Mouse (Mus musculus): ENCODE results near the gene Ift43. TPM values are rescaled to one million over a fixed set of nuclear protein-coding genes. Genes with fewer than 3 reads are reported as not detected.
A peak's percentile ranks its signal among the peaks of the same experiment; 100 is the strongest.

Gene Ift43
- polyA plus RNA-seq, 1 experiment from 2014 or later, result 73.7 TPM

GRCm38 (mm10) chr12:86056976-86057375 lies 25.4 kb upstream of the Ift43 start:
- ATAC-seq, result no peak
- no peak overlapping the region for H3K4me3 ChIP-seq (replicated peaks)
- no peak overlapping the region for H3K9ac ChIP-seq
- H3K27ac ChIP-seq, result no peak overlapping the region
- H3K36me3 ChIP-seq, result peaks cover 11% of the 10 kb centered on the region
- no peaks in the 10 kb centered on the region; the same call in 1 of the 2 replicates for H3K4me1 ChIP-seq (replicated peaks)
- no peaks in the 10 kb centered on the region for H3K9me3 ChIP-seq
- WGBS, result 91% methylated on average over 8 of the region's 8 CpGs
- no peak overlapping the region for H3K4me2 ChIP-seq (replicated peaks)
- no peaks in the 10 kb centered on the region for H3K27me3 ChIP-seq (replicated peaks)

- H3K9ac ChIP-seq, result no peak overlapping the region
- no peaks in the 10 kb centered on the region for H3K9me3 ChIP-seq
- WGBS, result 86% methylated on average over 8 of the region's 8 CpGs
- H3K27me3 ChIP-seq (replicated peaks), result no peaks in the 10 kb centered on the region
- no peak overlapping the region for H3K4me3 ChIP-seq (replicated peaks)
- ATAC-seq, result no peak
- peaks cover 11% of the 10 kb centered on the region for H3K36me3 ChIP-seq
- no peak overlapping the region for H3K4me2 ChIP-seq (replicated peaks)
- H3K27ac ChIP-seq, result no peak overlapping the region
- H3K4me1 ChIP-seq (replicated peaks), result no peaks in the 10 kb centered on the region; the same call in 1 of the 2 replicates
Measured at GRCm38 (mm10) chr12:86057516-86057915, 24.8 kb upstream of the Ift43 start.

- Histone ChIP-seq H3K4me1 (replicated peaks) (no peaks in the 10 kb centered on the region; the same call in 1 of the 2 replicates), H3K9ac (no peak overlapping the region), H3K27me3 (replicated peaks) (no peaks in the 10 kb centered on the region), H3K36me3 (peaks cover 11% of the 10 kb centered on the region), H3K4me2 (replicated peaks) (no peak overlapping the region), H3K9me3 (no peaks in the 10 kb centered on the region), H3K4me3 (replicated peaks) (no peak overlapping the region), H3K27ac (no peak overlapping the region)
- 61% methylated on average over 6 of the region's 6 CpGs for WGBS
- ATAC-seq, result no peak
Measured at GRCm38 (mm10) chr12:86059341-86059740, 23.0 kb upstream of the Ift43 start.

GRCm38 (mm10) chr12:86064796-86065195 lies 17.5 kb upstream of the Ift43 start:
- H3K27me3 ChIP-seq (replicated peaks), result no peaks in the 10 kb centered on the region
- no peak overlapping the region for H3K4me2 ChIP-seq (replicated peaks)
- ATAC-seq, result no peak
- H3K4me1 ChIP-seq (replicated peaks), result no peaks in the 10 kb centered on the region; the same call in 1 of the 2 replicates
- peaks cover 4% of the 10 kb centered on the region; the same call in 1 of the 2 replicates for H3K36me3 ChIP-seq
- no peaks in the 10 kb centered on the region for H3K9me3 ChIP-seq
- no peak overlapping the region for H3K27ac ChIP-seq
- no peak overlapping the region for H3K9ac ChIP-seq
- no peak overlapping the region for H3K4me3 ChIP-seq (replicated peaks)

- Histone ChIP-seq H3K27me3 (replicated peaks) (no peaks in the 10 kb centered on the region), H3K9ac (no peak overlapping the region), H3K36me3 (0 out of 2 replicates have a peak, but pooled peaks cover 4% of the 10 kb centered on the region), H3K27ac (no peak overlapping the region), H3K9me3 (no peaks in the 10 kb centered on the region), H3K4me1 (replicated peaks) (0 out of 2 replicates have a peak, but pooled peaks cover 2% of the 10 kb centered on the region), H3K4me3 (replicated peaks) (no peak overlapping the region), H3K4me2 (replicated peaks) (no peak overlapping the region)
- no peak for ATAC-seq
- 98% methylated on average over 6 of the region's 6 CpGs for WGBS
Measured at GRCm38 (mm10) chr12:86071432-86071831, 10.9 kb upstream of the Ift43 start.

GRCm38 (mm10) chr12:86074681-86075080 lies 7.7 kb upstream of the Ift43 start:
- Histone ChIP-seq H3K9ac (no peak overlapping the region), H3K27me3 (replicated peaks) (0 out of 2 replicates have a peak, but pooled peaks cover 2% of the 10 kb centered on the region), H3K36me3 (no peaks in the 10 kb centered on the region), H3K4me1 (replicated peaks) (peaks cover 8% of the 10 kb centered on the region; the same call in 1 of the 2 replicates), H3K4me3 (replicated peaks) (no peak overlapping the region), H3K9me3 (no peaks in the 10 kb centered on the region), H3K27ac (no peak overlapping the region), H3K4me2 (replicated peaks) (no peak overlapping the region)
- ATAC-seq, result no peak
- 80% methylated on average over 12 of the region's 12 CpGs for WGBS

GRCm38 (mm10) chr12:86075358-86075757 lies 7.0 kb upstream of the Ift43 start:
- H3K27me3 ChIP-seq (replicated peaks), result 0 out of 2 replicates have a peak, but pooled peaks cover 2% of the 10 kb centered on the region
- H3K9ac ChIP-seq, result no peak overlapping the region
- H3K27ac ChIP-seq, result no peak overlapping the region
- peak overlapping the region; percentile 92; the same call in 1 of the 2 replicates for H3K4me2 ChIP-seq (replicated peaks)
- ATAC-seq, result no peak
- H3K4me3 ChIP-seq (replicated peaks), result no peak overlapping the region
- no peaks in the 10 kb centered on the region for H3K36me3 ChIP-seq
- no peaks in the 10 kb centered on the region for H3K9me3 ChIP-seq
- peaks cover 8% of the 10 kb centered on the region; the same call in 1 of the 2 replicates for H3K4me1 ChIP-seq (replicated peaks)
- WGBS, result 84% methylated on average over 7 of the region's 7 CpGs

- Histone ChIP-seq H3K9ac (0 out of 2 replicates have a peak overlapping the region, but pooled peaks have one; percentile 15), H3K4me3 (replicated peaks) (peak overlapping the region; percentile 52), H3K27ac (no peak overlapping the region), H3K4me1 (replicated peaks) (peaks cover 8% of the 10 kb centered on the region; the same call in 1 of the 2 replicates), H3K27me3 (replicated peaks) (0 out of 2 replicates have a peak, but pooled peaks cover 2% of the 10 kb centered on the region), H3K4me2 (replicated peaks) (peak overlapping the region; percentile 92), H3K9me3 (no peaks in the 10 kb centered on the region), H3K36me3 (no peaks in the 10 kb centered on the region)
- 11% methylated on average over 13 of the region's 13 CpGs for WGBS
- ATAC-seq, result no peak
Measured at GRCm38 (mm10) chr12:86076321-86076901, 5.9 kb upstream of the Ift43 start.

- peak overlapping the region; percentile 52 for H3K4me3 ChIP-seq (replicated peaks)
- no peaks in the 10 kb centered on the region for H3K9me3 ChIP-seq
- H3K27ac ChIP-seq, result peak overlapping the region; percentile 93; the same call in 1 of the 2 replicates
- H3K4me1 ChIP-seq (replicated peaks), result peaks cover 8% of the 10 kb centered on the region; the same call in 1 of the 2 replicates
- H3K36me3 ChIP-seq, result no peaks in the 10 kb centered on the region
- 37% methylated on average over 8 of the region's 8 CpGs for WGBS
- no peak for ATAC-seq
- peak overlapping the region; percentile 54 for H3K9ac ChIP-seq
- peak overlapping the region; percentile 92 for H3K4me2 ChIP-seq (replicated peaks)
- 0 out of 2 replicates have a peak, but pooled peaks cover 2% of the 10 kb centered on the region for H3K27me3 ChIP-seq (replicated peaks)
Measured at GRCm38 (mm10) chr12:86077322-86077721, 5.0 kb upstream of the Ift43 start.

GRCm38 (mm10) chr12:86077736-86078135 lies 4.6 kb upstream of the Ift43 start:
- WGBS, result 23% methylated on average over 11 of the region's 11 CpGs
- Histone ChIP-seq H3K9me3 (no peaks in the 10 kb centered on the region), H3K27me3 (replicated peaks) (0 out of 2 replicates have a peak, but pooled peaks cover 2% of the 10 kb centered on the region), H3K4me1 (replicated peaks) (peaks cover 8% of the 10 kb centered on the region; the same call in 1 of the 2 replicates), H3K9ac (peak overlapping the region; percentile 54), H3K36me3 (no peaks in the 10 kb centered on the region), H3K27ac (peak overlapping the region; percentile 93), H3K4me2 (replicated peaks) (peak overlapping the region; percentile 92), H3K4me3 (replicated peaks) (peak overlapping the region; percentile 52)
- no peak for ATAC-seq

- no peak for ATAC-seq
- peak overlapping the region; percentile 93 for H3K27ac ChIP-seq
- peak overlapping the region; percentile 52 for H3K4me3 ChIP-seq (replicated peaks)
- H3K4me2 ChIP-seq (replicated peaks), result peak overlapping the region; percentile 92
- H3K4me1 ChIP-seq (replicated peaks), result peaks cover 12% of the 10 kb centered on the region
- H3K9ac ChIP-seq, result peak overlapping the region; percentile 54
- no peaks in the 10 kb centered on the region for H3K36me3 ChIP-seq
- whole genome bisulfite sequencing, result 13% methylated on average over 9 of the region's 9 CpGs
- H3K27me3 ChIP-seq (replicated peaks), result 0 out of 2 replicates have a peak, but pooled peaks cover 2% of the 10 kb centered on the region
- no peaks in the 10 kb centered on the region for H3K9me3 ChIP-seq
Measured at GRCm38 (mm10) chr12:86078176-86078552, 4.2 kb upstream of the Ift43 start.

- Histone ChIP-seq H3K9me3 (no peaks in the 10 kb centered on the region), H3K4me3 (replicated peaks) (peak within 1 kb of the TSS; percentile 52), H3K4me2 (replicated peaks) (peak within 1 kb of the TSS; percentile 92), H3K36me3 (no peaks in the 10 kb centered on the region), H3K27me3 (replicated peaks) (0 out of 2 replicates have a peak, but pooled peaks cover 2% of the 10 kb centered on the region), H3K27ac (peak within 1 kb of the TSS; percentile 93), H3K4me1 (replicated peaks) (peaks cover 15% of the 10 kb centered on the region), H3K9ac (peak within 1 kb of the TSS; percentile 54)
- under 1% methylated on average over 25 of the region's 25 CpGs for WGBS
- ATAC-seq, result peak; percentile 72
Measured at GRCm38 (mm10) chr12:86078553-86079201, 3.7 kb upstream of the Ift43 start, which contains the start of gene Tgfb3. TSS of gene Tgfb3 (minus strand) at chr12:86079041.

Data from intestine, embryonic 15.5 days (tissue).